Mouse (Mus musculus) kidney, adult 18-20 months (tissue): ENCODE results near the gene Marco.
A peak's percentile ranks its signal among the peaks of the same experiment; 100 is the strongest.

Experiments used
- DNase-seq: peaks from one replicate; pipeline ENCODE4 v3.0.0; 2021

Gene Marco

DNA sequence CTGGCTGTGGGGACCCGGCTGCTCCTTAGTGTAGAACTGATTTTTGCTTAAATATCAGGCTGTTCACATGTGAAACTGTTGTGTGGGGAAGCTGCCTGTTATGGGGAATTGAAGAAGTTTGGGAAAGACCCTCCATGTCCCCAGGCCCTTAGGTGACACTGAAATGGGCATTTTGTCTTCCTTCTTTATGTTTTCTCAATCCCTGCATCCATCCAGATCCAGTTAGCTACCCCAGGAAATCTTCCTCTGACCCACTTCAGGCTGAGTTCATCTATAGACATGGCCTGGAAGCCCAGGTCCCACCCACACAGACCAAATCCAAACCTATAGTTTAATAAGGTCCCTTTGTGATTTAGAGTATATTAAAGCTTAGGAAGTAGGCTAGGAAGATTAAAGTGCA is at the start of gene Marco:
Gene Marco, minus strand, starts transcription at position 101 of the 400 bp plus-strand sequence.
- no peak for DNase-seq

DNA sequence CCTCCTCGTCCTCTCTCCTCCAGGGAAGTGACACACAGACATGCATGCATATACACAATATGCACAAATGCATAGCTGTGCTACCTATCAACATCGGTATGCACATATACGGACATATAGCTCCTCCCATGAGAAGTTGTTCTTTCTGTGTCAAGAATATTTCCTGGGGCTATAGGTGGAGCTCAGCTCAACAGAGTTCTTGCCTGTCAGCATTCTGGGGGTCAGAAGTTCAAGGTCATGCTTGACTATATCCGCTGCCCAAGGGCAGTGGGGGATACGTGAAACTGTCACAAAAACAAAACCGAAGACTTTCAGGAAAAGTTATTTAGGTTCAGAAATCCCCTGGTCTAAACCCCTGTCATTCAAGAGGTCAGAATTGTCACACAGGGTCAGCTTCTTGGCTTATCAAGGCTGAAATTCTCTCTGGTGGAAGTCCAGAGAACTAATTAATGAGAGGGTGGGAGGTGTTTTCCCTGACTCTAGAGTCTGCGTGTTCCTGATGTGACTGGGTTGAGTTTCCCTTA is 34.7 kb upstream of the Marco start:
- no peak for DNase-seq

DNA sequence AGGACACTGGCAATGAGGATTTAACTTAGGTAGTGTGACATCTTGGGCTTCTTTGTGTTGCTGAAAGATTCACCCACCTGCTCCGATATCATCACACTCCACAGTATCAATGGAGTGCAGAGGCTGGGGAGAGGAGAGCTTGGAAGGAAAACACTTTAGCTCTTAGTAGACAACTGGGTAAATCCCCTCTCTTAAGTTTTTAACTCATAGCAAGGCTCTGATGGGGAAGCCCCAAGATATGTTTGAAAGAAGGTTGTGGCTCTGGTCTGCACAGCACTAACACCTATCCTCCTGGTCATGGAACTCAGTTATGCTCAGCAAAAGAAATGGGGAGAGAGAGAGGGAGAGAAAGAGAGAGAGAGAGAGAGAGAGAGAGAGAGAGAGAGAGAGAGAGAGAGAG is 32.2 kb upstream of the Marco start:
- no peak for DNase-seq

- no peak for DNase-seq
Measured at GRCm38 (mm10) chr1:120535919-120536318, 31.1 kb upstream of the Marco start.

DNA sequence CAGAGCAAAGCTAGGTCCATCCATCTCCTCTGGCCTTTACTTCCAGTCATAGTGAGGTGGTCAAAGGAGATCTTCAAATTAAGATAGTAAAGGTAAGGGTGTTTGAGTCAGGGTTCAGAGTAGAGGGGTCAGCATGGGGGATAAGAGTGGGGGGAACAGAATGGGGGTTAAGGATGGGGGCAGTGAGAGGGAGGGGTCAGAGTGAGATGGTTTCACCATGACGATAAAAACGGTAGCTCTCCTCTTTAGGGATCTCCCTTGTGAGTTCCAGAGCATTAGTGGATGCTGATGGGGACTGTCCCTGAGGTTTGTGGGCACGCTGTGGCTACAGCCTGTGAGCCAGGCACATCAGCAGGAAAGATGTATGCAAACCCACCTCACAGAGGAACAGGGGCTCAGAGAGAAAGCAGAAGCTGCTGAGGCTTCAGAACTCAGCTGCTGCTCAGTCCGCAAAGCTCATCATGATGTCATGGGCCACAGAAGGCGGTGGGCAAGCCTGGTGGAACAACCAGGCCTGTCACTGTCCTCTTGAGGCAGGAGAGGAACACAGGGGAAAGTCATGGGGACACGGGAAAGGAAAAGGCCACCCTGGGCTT is 27.6 kb upstream of the Marco start:
- no peak for DNase-seq

DNA sequence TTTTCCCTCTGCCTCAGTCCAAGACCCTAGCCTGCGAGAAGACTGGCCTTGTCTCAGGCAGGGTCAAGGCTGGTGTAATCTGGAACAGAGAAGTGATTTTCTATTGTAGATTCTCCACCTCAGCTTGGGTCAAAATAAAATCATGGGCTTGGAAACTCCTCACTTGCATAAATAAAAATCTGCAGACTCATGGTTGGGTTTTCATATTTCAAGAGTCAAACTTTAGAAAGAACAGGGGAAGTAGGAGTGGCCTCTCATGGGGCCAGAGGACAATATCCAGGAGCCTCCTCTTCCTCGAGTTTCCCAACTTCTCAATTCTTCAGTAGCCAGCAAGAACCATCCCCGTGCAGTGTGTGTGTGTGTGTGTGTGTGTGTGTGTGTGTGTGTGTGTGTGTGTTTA is 26.9 kb upstream of the Marco start:
- no peak for DNase-seq

- no peak for DNase-seq
Measured at GRCm38 (mm10) chr1:120529881-120530280, 25.1 kb upstream of the Marco start.

GRCm38 (mm10) chr1:120517618-120518017 is 12.8 kb upstream of the Marco start:
- DNase-seq: no peak

DNA sequence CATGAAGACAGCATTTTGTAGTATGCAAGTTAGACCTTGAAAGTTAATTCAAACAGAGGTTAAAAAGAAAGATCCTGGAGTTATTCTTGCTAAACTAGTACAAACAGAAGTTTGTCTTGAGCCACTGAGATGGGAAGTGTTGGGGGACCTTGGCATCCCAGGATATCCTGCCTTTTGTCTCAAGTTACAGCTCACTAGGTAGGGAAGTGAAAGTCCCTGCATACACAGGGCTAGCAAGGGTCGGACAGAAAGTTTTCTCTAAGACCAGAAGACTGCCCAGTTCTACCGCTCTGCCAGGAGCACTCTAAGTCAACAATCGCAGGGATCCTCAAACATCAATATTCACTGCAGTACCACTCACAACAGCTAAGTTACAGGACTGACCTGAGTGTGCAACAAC is 5.5 kb upstream of the Marco start:
- no peak for DNase-seq

GRCm38 (mm10) chr1:120508976-120509375 is 4.2 kb upstream of the Marco start:
- DNase-seq: no peak

GRCm38 (mm10) chr1:120504046-120504710 is 646 bp downstream of the Marco start:
- DNase-seq: no peak

GRCm38 (mm10) chr1:120501496-120501895 is 3.3 kb downstream of the Marco start:
- no peak for DNase-seq

DNA sequence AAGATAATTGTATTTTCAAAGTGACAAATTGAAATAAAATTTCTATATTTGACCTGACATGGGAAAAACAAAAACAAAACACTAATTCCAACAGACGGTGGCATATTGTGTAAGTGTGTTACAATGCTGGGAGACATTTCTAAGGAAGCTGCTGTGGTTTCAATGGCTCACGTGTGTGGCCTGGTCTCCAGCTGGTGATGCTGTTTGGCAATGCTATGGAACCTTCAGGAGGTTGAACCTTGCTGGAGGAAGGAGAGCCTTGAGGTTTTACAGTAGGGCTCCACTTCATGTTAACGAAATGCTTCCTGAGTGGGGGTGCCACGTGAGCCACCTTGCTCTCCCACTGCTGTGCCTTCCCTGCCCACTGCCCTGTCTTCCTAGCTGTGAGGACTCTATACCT is 6.8 kb downstream of the Marco start:
- DNase-seq: no peak

- no peak for DNase-seq
Measured at GRCm38 (mm10) chr1:120480937-120481336, 23.9 kb downstream of the Marco start.

- no peak for DNase-seq
Measured at GRCm38 (mm10) chr1:120474825-120475224, 30.0 kb downstream of the Marco start.

DNA sequence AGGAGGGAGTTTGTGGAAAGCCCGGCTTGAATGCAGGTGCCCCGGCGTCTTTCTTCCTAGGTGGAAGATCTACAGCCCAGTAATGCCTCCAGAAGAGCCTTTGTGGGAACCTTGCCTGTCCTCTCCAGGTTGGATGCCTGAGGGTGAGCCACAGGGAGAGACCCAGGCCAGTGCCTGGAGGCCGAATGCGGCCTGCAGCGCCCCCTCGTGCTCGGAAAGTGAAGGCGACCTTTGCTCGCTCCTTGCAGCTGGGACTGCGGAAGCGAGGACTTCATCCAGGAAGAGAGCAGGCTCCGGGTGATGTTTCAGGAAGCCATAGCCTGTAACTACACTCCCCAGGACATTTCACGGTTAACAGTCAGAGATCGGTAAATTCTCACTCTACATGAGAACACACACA is 35.9 kb downstream of the Marco start:
- peak; percentile 8 for DNase-seq

DNA sequence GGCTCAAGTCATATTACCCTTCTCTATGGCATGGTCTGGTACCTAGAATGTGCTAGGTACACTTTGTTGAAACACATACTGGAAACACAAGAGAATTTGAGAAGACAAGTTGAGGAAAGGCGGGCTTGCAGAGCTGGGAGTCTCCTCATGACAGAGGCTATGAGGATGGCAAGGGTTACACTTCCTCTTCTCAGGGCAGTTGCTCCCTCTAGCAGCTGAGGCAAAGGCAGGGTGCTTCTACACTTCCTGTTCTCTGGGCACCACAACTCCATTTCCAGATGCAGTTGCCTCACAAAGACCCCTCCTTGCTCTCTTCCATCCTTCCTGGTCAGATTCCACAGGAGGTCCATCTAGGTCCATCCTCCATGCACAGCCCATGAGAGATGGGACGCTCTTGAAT is 37.5 kb downstream of the Marco start:
- no peak for DNase-seq

DNA sequence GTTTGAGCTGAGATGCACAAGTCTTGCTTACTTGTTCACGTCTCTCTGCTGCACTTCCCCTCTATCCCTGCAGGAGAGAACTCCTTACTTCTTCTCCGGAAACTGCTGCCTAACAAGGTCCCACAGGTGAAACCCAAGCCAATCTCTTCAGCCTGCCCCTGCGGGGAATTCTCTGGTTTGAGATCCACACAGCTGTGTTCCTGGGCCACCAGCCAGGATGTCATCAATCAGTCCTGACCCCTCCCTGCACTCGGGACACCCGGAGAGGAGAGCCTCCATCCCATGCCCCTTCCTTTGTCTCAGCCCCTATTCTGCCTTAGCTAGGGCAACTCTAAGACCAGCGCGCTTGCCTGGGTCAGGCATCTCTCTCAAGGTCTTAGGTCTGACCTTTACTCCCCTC is 38.1 kb downstream of the Marco start:
- no peak for DNase-seq

DNA sequence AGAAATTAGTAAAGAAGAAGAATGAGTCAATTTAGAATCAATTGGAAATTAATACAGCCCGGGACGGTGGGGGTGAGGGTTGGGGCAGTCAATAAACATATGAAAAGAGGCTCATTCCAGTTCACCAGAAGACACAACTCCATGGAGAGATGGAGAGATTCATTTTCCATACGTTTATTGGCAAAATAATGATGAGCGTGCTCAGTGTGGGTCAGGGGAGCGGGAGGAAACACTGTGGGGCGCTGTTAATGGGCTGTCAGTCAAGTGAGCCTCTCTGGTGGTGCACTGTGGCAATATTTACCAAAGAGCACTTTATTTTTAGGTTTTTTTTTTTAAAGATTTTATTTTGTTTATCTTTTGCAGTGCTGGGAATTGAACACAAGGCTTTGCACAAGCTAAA is 45.8 kb downstream of the Marco start:
- no peak for DNase-seq

DNA sequence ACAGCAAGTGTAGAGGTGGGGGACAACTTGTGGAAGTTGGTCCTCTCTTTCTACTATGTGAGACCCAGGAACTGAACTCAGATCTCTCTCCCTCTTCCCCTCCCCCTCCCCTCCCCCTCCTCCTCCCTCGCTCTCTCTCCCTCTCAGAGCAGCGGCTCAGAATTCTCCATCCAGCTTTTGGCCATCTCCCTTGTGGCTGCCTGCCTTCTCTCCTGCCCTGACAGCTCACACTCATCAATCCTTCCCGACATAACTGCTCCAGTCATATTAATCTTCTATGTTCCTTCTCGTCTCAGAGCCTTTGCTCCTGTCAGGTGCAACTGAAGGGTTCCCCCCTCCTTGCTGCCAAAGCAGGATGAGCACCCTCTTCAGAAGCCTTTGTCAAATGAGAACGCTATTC is 46.3 kb downstream of the Marco start:
- DNase-seq: no peak

GRCm38 (mm10) chr1:120451486-120452270 is 53.1 kb downstream of the Marco start:
- DNase-seq: no peak

GRCm38 (mm10) chr1:120449662-120450061 is 55.2 kb downstream of the Marco start:
- no peak for DNase-seq

DNA sequence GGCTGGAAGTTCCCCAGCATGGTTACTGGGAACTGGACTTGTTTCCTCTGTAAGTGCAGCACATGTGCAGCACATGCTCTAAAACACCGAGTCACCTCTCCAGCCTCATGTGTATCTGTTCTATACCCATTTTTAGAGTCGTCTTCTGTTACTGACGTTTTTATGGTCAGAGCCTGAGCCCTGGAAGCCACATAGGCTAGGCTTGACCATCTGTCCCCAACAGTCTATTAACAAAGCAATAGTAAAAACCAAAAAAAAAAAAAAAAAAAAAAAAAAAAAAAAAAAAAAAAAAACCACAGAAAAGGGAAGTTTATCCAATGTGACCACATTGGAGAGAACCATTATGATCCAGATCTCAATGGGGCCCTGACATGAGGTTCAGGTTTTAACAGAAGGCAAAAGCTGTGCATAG is 61.6 kb downstream of the Marco start:
- no peak for DNase-seq

GRCm38 (mm10) chr1:120441587-120441986 is 63.2 kb downstream of the Marco start:
- DNase-seq: no peak
